Mouse (Mus musculus) small intestine, adult 2 months (tissue): ENCODE measurements around the gene Rab6b.

Experiments used
- CTCF ChIP-seq: fragments of 200-500 bp; IDR thresholded peaks from 2 replicates; pipeline ENCODE4 v1.5.1; 2012; ENCODE audit warnings: low read depth, mild to moderate bottlenecking, control low read depth, inconsistent platforms, low read length, moderate library complexity, mixed read lengths; ENCODE audit not compliant: insufficient replicate concordance, insufficient read length; ENCODE audit errors: extremely low read depth
- POLR2A ChIP-seq: fragments of 200-500 bp; IDR thresholded peaks from 2 replicates; pipeline ENCODE4 v1.6.1; 2012; ENCODE audit warnings: low read depth, mild to moderate bottlenecking, control low read depth, inconsistent platforms, low read length, moderate library complexity

GRCm38 (mm10) chr9:103230151-103230951 lies 118.8 kb downstream of the Rab6b start, which contains the start of the genes Gm20425 and Trf:
- TF ChIP-seq POLR2A: no peak
- TF ChIP-seq CTCF: no peak
